Mouse (Mus musculus): ENCODE measurements at regions not wholly inside any gene's neighbourhood (a gene's known extent, or its start where the extent isn't known, plus 50 kb on each side); places are given as distances from the start of the nearest gene placed in this dataset.

- Histone ChIP-seq H3K4me3 (replicated peaks) (no peak overlapping the region), H3K27ac (replicated peaks) (no peak overlapping the region), H3K4me2 (replicated peaks) (no peak overlapping the region), H3K9ac (no peak overlapping the region), H3K9me3 (replicated peaks) (no peaks in the 10 kb centered on the region), H3K36me3 (no peaks in the 10 kb centered on the region), H3K27me3 (no peaks in the 10 kb centered on the region), H3K4me1 (peaks cover 6% of the 10 kb centered on the region; the same call in 1 of the 2 replicates)
- no peak for ATAC-seq (ENCODE audit: insufficient number of reproducible peaks, low FRiP score, low TSS enrichment, low read depth)
- WGBS = 73% methylated on average over 10 of the region's 10 CpGs
Observed at GRCm38 (mm10) chr4:84114162-84115040, 560.7 kb downstream of the Bnc2 start.

DNA sequence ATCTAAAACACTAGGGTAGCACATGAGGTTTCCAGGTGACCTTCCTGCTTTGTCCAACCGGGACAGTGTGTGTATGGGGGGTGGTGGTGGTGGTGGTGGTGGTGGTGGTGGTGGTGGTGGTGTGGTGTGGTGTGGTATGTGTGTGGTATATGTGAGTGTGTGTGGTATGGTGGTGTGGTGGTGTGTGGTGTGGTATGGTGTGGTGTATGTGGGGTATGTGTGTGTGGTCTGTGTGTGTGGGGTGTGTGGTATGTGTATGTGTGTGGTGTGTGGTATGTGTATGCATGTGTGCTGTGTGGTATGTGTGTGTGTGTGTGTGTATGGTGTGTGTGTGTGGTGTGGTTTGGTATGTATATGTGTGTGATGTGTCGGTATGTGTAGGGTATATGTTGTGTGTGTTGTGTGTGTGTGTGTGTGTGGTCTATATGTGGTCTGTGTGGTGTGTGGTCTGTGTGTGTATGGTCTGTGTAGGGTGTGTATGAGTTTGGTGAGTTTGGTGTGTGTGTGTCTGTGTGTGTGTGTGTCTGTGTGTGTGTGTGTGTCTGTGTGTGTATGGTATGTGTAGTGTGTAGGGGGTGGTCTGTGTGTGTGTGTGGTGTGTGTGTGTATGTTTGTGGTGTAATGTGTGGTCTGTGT is 556.7 kb downstream of the Bnc2 start:
- Histone ChIP-seq H3K27ac (replicated peaks) (no peak overlapping the region), H3K9ac (no peak overlapping the region), H3K27me3 (no peaks in the 10 kb centered on the region), H3K4me1 (no peaks in the 10 kb centered on the region), H3K36me3 (no peaks in the 10 kb centered on the region), H3K4me3 (replicated peaks) (no peak overlapping the region), H3K9me3 (replicated peaks) (no peaks in the 10 kb centered on the region), H3K4me2 (replicated peaks) (no peak overlapping the region)
- no peak for ATAC-seq (ENCODE audit: insufficient number of reproducible peaks, low FRiP score, low TSS enrichment, low read depth)
- WGBS = 75% methylated on average over 2 of the region's 2 CpGs

GRCm38 (mm10) chr4:84119616-84120015 is 555.5 kb downstream of the Bnc2 start:
- ATAC-seq (ENCODE audit: insufficient number of reproducible peaks, low FRiP score, low TSS enrichment, low read depth) = no peak
- Histone ChIP-seq H3K27me3 (no peaks in the 10 kb centered on the region), H3K4me1 (no peaks in the 10 kb centered on the region), H3K9me3 (replicated peaks) (no peaks in the 10 kb centered on the region), H3K4me2 (replicated peaks) (no peak overlapping the region), H3K4me3 (replicated peaks) (no peak overlapping the region), H3K27ac (replicated peaks) (no peak overlapping the region), H3K9ac (no peak overlapping the region), H3K36me3 (no peaks in the 10 kb centered on the region)
- 26% methylated on average over 7 of the region's 7 CpGs for WGBS

DNA sequence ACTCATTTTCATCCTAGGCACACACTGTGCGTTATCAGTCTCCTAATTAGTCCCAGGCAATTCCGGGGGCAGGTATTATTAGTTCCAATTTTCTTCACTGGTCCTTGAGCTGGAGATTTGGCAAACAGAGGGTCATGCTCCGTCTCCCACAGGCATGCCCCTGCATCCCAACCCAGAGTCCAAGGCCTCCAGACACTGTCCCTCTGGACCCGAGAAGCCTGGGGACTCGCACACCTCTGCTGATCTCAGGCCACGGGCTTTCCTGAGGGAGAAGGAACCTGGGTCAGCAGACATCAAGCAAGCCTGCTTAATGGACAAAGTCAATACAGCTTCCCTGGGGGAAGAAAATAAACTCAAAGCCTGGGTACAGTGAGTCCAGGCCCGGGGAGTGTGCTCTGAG is 554.7 kb downstream of the Bnc2 start:
- Histone ChIP-seq H3K9ac (no peak overlapping the region), H3K27ac (replicated peaks) (no peak overlapping the region)
- 55% methylated on average over 7 of the region's 7 CpGs for WGBS

DNA sequence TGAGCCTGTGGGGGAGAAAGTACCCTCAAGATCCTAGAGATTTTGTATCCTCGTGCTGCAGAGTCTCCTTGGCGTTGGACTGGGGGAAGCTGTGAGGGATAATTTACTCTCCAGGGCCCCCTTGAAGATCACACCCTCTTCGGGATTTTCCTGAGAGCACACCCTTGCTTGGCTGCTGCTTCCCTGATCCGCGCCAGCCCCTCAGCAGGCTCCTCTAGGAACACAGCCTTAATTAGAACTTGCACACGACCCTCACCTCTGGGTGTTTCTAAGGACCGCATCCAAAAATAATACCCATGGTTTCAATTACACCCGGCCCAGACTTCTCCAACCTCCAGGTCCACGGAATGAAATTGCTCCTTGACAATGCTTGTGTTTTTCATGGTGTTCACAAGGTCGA is 553.6 kb downstream of the Bnc2 start:
- H3K9ac ChIP-seq = no peak overlapping the region
- H3K27ac ChIP-seq (replicated peaks) = no peak overlapping the region
- no peak overlapping the region for H3K4me2 ChIP-seq (replicated peaks)
- H3K36me3 ChIP-seq = no peaks in the 10 kb centered on the region
- ATAC-seq (ENCODE audit: insufficient number of reproducible peaks, low FRiP score, low TSS enrichment, low read depth) = peak; percentile 54; the same call in 1 of the 2 replicates
- WGBS = 39% methylated on average over 10 of the region's 10 CpGs
- no peak overlapping the region for H3K4me3 ChIP-seq (replicated peaks)
- H3K4me1 ChIP-seq = 0 out of 2 replicates have a peak, but pooled peaks cover 5% of the 10 kb centered on the region
- H3K27me3 ChIP-seq = no peaks in the 10 kb centered on the region
- no peaks in the 10 kb centered on the region for H3K9me3 ChIP-seq (replicated peaks)

More for the DNA sequence above, 554.7 kb downstream of the Bnc2 start:
- Histone ChIP-seq H3K4me3 (replicated peaks) (no peak overlapping the region), H3K36me3 (no peaks in the 10 kb centered on the region), H3K27me3 (no peaks in the 10 kb centered on the region), H3K4me1 (no peaks in the 10 kb centered on the region), H3K4me2 (replicated peaks) (no peak overlapping the region), H3K9me3 (replicated peaks) (no peaks in the 10 kb centered on the region)
- no peak for ATAC-seq (ENCODE audit: insufficient number of reproducible peaks, low FRiP score, low TSS enrichment, low read depth)

GRCm38 (mm10) chr4:84126400-84126799 is 548.7 kb downstream of the Bnc2 start:
- Histone ChIP-seq H3K9ac (no peak overlapping the region), H3K9me3 (replicated peaks) (no peaks in the 10 kb centered on the region), H3K36me3 (no peaks in the 10 kb centered on the region), H3K27ac (replicated peaks) (no peak overlapping the region), H3K4me1 (peaks cover 5% of the 10 kb centered on the region; the same call in 1 of the 2 replicates), H3K27me3 (no peaks in the 10 kb centered on the region), H3K4me3 (replicated peaks) (no peak overlapping the region), H3K4me2 (replicated peaks) (no peak overlapping the region)
- ATAC-seq (ENCODE audit: insufficient number of reproducible peaks, low FRiP score, low TSS enrichment, low read depth) = no peak
- WGBS = 61% methylated on average over 4 of the region's 4 CpGs

DNA sequence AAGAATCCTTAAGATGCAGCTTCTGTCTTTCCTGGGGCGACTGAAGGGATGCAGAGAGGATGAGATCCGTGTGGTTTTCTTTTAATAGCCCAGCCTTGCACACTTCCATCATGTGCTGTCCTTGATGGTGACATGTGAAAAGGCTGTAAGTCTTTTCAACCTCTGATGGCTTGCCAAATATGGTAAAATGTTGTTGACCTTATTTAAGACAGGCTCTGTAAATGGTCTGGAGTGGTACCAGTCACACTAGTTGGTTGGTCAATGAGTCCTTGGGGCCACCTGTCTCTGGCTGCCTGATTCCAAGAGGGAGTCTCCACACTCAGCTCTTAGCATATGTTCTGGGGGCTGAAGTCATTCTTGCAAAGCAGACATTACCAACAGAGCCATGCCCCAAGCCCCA is 547.7 kb downstream of the Bnc2 start:
- no peaks in the 10 kb centered on the region for H3K9me3 ChIP-seq (replicated peaks)
- no peak overlapping the region for H3K4me3 ChIP-seq (replicated peaks)
- H3K36me3 ChIP-seq = no peaks in the 10 kb centered on the region
- no peaks in the 10 kb centered on the region for H3K27me3 ChIP-seq
- H3K27ac ChIP-seq (replicated peaks) = no peak overlapping the region
- no peak overlapping the region for H3K9ac ChIP-seq
- H3K4me2 ChIP-seq (replicated peaks) = no peak overlapping the region
- no peak for ATAC-seq (ENCODE audit: insufficient number of reproducible peaks, low FRiP score, low TSS enrichment, low read depth)
- WGBS = 53% methylated on average over 2 of the region's 2 CpGs
- peaks cover 5% of the 10 kb centered on the region; the same call in 1 of the 2 replicates for H3K4me1 ChIP-seq

DNA sequence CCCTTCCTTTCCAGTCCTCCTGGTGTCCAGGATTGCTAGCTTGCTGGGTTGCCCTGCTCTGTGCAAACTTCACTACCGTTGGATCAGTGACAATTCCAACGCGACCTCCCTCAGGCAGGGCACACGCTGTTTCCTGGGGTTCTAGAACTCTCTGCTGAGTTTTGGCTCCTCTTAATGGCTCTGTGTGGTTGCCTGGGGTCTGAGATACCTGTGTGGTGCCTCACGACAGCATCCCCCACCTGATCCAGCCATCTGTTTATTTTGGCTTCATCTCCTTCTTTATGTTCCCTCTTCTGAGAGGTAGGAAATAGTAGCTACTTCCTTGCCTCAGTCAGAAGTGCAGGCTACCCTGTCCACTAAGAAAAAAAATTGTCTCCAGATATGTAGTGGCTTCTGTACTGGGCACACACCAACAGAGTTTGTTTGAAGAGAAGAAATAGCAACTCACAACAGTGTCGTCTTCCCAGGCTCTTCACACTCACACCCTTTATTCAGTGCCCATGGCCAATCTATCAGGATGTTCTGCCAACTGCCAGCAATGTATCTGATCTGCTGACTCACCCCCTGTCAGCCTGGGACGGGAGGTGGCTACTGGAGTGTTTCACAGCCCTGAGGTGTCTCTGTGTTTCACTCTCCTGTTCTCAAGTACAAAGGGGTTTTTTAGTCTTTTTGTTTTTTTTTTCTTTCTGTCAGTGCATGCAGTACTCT is 544.1 kb downstream of the Bnc2 start:
- peaks cover 10% of the 10 kb centered on the region for H3K4me1 ChIP-seq
- no peak overlapping the region for H3K27ac ChIP-seq (replicated peaks)
- no peak overlapping the region for H3K4me2 ChIP-seq (replicated peaks)
- WGBS = 66% methylated on average over 7 of the region's 7 CpGs
- no peaks in the 10 kb centered on the region for H3K36me3 ChIP-seq
- no peak for ATAC-seq (ENCODE audit: insufficient number of reproducible peaks, low FRiP score, low TSS enrichment, low read depth)
- no peak overlapping the region for H3K9ac ChIP-seq
- H3K27me3 ChIP-seq = no peaks in the 10 kb centered on the region
- no peak overlapping the region for H3K4me3 ChIP-seq (replicated peaks)
- H3K9me3 ChIP-seq (replicated peaks) = no peaks in the 10 kb centered on the region

- H3K27ac ChIP-seq (replicated peaks) = 0 out of 2 replicates have a peak overlapping the region, but pooled peaks have one; percentile 7
- H3K4me1 ChIP-seq = peaks cover 12% of the 10 kb centered on the region
- 48% methylated on average over 10 of the region's 10 CpGs for WGBS
- H3K9me3 ChIP-seq (replicated peaks) = no peaks in the 10 kb centered on the region
- no peak for ATAC-seq (ENCODE audit: insufficient number of reproducible peaks, low FRiP score, low TSS enrichment, low read depth)
- H3K36me3 ChIP-seq = no peaks in the 10 kb centered on the region
- H3K9ac ChIP-seq = no peak overlapping the region
- no peaks in the 10 kb centered on the region for H3K27me3 ChIP-seq
- H3K4me3 ChIP-seq (replicated peaks) = no peak overlapping the region
- H3K4me2 ChIP-seq (replicated peaks) = no peak overlapping the region
Observed at GRCm38 (mm10) chr4:84135740-84136139, 539.3 kb downstream of the Bnc2 start.

DNA sequence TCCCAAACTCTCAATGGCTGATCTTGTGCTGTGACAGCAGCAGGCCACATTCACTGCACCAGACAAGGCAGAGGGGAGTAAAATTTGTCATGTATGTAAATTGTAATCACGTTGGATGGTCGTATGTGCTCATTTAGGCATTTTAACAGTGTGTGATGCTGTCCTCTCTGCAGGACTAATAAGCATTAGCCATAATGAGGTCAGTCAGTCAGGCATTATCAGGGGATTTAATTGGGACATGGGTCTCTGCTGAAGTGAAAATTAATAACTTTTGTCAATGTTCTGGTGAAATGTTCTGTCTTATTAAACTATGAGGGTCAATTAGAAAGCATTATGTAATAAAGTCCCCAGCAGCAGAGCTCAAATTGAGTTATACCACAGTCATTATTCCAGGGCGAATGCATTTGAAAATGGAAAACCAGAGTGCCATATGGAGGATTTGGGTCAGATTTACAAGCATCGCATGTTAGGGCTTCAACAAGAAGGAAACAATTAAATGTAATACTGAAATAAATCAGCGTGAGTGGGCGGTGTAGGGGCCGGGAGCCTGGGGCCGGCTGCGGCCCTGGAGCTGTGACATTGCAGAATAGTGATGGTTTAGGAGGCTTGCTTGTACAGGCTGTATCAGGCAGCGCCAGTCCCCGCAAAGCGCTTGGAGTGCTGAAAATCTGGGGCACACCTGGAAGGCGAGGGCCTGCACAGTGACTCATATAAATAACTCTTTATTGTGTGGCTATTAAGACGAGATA is 537.7 kb downstream of the Bnc2 start:
- no peak overlapping the region for H3K4me3 ChIP-seq (replicated peaks)
- no peak overlapping the region for H3K27ac ChIP-seq (replicated peaks)
- H3K4me1 ChIP-seq = peaks cover 12% of the 10 kb centered on the region
- no peaks in the 10 kb centered on the region for H3K36me3 ChIP-seq
- no peak overlapping the region for H3K9ac ChIP-seq
- H3K27me3 ChIP-seq = no peaks in the 10 kb centered on the region
- WGBS = 31% methylated on average over 14 of the region's 14 CpGs
- no peaks in the 10 kb centered on the region for H3K9me3 ChIP-seq (replicated peaks)
- no peak; the same call in 1 of the 2 replicates for ATAC-seq (ENCODE audit: insufficient number of reproducible peaks, low FRiP score, low TSS enrichment, low read depth)
- 0 out of 2 replicates have a peak overlapping the region, but pooled peaks have one; percentile 4 for H3K4me2 ChIP-seq (replicated peaks)

All from embryonic facial prominence, embryonic 15.5 days (tissue).